Mouse (Mus musculus) embryonic fibroblast, embryonic 13.5 days (primary cell): Measurements from ENCODE around the gene Rac2. TPM values are rescaled to one million over a fixed set of nuclear protein-coding genes. Genes with fewer than 3 reads are reported as not detected.

Source experiments
- H3K27ac ChIP-seq: 2 replicates; pipeline ENCODE4 v1.5.1; 2012; ENCODE audit warnings: low read length, control low read depth, inconsistent platforms; ENCODE audit not compliant: insufficient read depth
- H3K4me1 ChIP-seq: 2 replicates; pipeline ENCODE4 v1.6.1; 2011; ENCODE audit warnings: low read length; ENCODE audit not compliant: control insufficient read depth, insufficient read depth
- H3K4me3 ChIP-seq: 2 replicates; pipeline ENCODE4 v1.5.1; 2011; ENCODE audit warnings: mild to moderate bottlenecking, control low read depth, low read length; ENCODE audit not compliant: insufficient read depth
- CTCF ChIP-seq: IDR thresholded peaks from 2 replicates; pipeline ENCODE4 v1.5.1; 2011; ENCODE audit warnings: mild to moderate bottlenecking, control low read depth, low read length, moderate library complexity, borderline replicate concordance; ENCODE audit not compliant: insufficient read depth
- POLR2A ChIP-seq: IDR thresholded peaks from 2 replicates; pipeline ENCODE4 v1.6.1; 2011; ENCODE audit warnings: low read depth, mild to moderate bottlenecking, control low read depth, low read length, moderate library complexity
- polyA plus RNA-seq: library from polyadenylated mRNA; stranded (reverse); fragments of >200 nt; gene quantifications from 2 replicates; pipeline ENCODE4 v1.2.4, GENCODE M21; 2011; ENCODE audit warnings: low read depth; ENCODE audit not compliant: missing spikeins, insufficient read length

The Rac2 gene
- polyA plus RNA-seq, 1 experiment, result 2.2 TPM

- Histone ChIP-seq H3K4me3 (no peak overlapping the region), H3K4me1 (no peaks in the 10 kb centered on the region), H3K27ac (no peak overlapping the region)
- no peak for TF ChIP-seq POLR2A
- no peak for TF ChIP-seq CTCF
Measured at GRCm38 (mm10) chr15:78570170-78570569, 2.4 kb downstream of the Rac2 start.

- TF ChIP-seq CTCF (no peak), POLR2A (no peak)
- no peaks in the 10 kb centered on the region for H3K4me1 ChIP-seq
- H3K27ac ChIP-seq, result no peak overlapping the region
- no peak overlapping the region for H3K4me3 ChIP-seq
Measured at GRCm38 (mm10) chr15:78567608-78568120, 4.9 kb downstream of the Rac2 start.

GRCm38 (mm10) chr15:78564764-78565435 lies 7.7 kb downstream of the Rac2 start:
- TF ChIP-seq POLR2A, result no peak
- no peak for TF ChIP-seq CTCF
- Histone ChIP-seq H3K4me1 (no peaks in the 10 kb centered on the region), H3K4me3 (no peak overlapping the region), H3K27ac (no peak overlapping the region)

- TF ChIP-seq CTCF (no peak), POLR2A (no peak)
- H3K4me1 ChIP-seq, result no peaks in the 10 kb centered on the region
- no peak overlapping the region for H3K27ac ChIP-seq
- no peak overlapping the region for H3K4me3 ChIP-seq
Measured at GRCm38 (mm10) chr15:78563937-78564336, 8.6 kb downstream of the Rac2 start.

GRCm38 (mm10) chr15:78563344-78563743 lies 9.2 kb downstream of the Rac2 start:
- TF ChIP-seq CTCF (no peak), POLR2A (no peak)
- H3K4me3 ChIP-seq, result no peak overlapping the region
- no peaks in the 10 kb centered on the region for H3K4me1 ChIP-seq
- H3K27ac ChIP-seq, result no peak overlapping the region

- TF ChIP-seq POLR2A (no peak), CTCF (no peak)
- Histone ChIP-seq H3K27ac (no peak overlapping the region), H3K4me3 (no peak overlapping the region), H3K4me1 (no peaks in the 10 kb centered on the region)
Measured at GRCm38 (mm10) chr15:78559141-78559979, 13.2 kb downstream of the Rac2 start.

- TF ChIP-seq CTCF, result no peak
- no peak for TF ChIP-seq POLR2A
- no peaks in the 10 kb centered on the region for H3K4me1 ChIP-seq
- H3K4me3 ChIP-seq, result no peak overlapping the region
- no peak overlapping the region for H3K27ac ChIP-seq
Measured at GRCm38 (mm10) chr15:78557693-78558535, 14.7 kb downstream of the Rac2 start.

- H3K4me3 ChIP-seq, result no peak overlapping the region
- no peaks in the 10 kb centered on the region for H3K4me1 ChIP-seq
- TF ChIP-seq POLR2A (no peak), CTCF (no peak)
- no peak overlapping the region for H3K27ac ChIP-seq
Measured at GRCm38 (mm10) chr15:78554545-78555313, 17.9 kb downstream of the Rac2 start.
